22 mouse cellular contexts compared by ENCODE assay signal in genomic region chr10:78224136-78224535, GRCm38 (mm10). TPM values are rescaled to one million over a fixed set of nuclear protein-coding genes. Genes with fewer than 3 reads are reported as not detected.
DNase-seq lines count a peak whose midpoint lies in the region; ATAC-seq and TF ChIP-seq lines count a peak whose summit lies in the region.
"Had no signal": no experiment of that assay in that cellular context is flagged by ENCODE, and none has a peak within 500 bp of the region (broad histone marks: within the 10 kb centered on the region; RNA-seq: fewer than 3 reads in every experiment).

No protein-coding gene starts in this region.

- H3K9me3 ChIP-seq in CH12.LX (replicated peaks; ENCODE audit: low read length): no peaks in the 10 kb centered on the region
- H3K9me3 ChIP-seq in stomach, postnatal 0 days (ENCODE audit: control insufficient read depth, low read length): no peaks in the 10 kb centered on the region
- H3K9me3 ChIP-seq in intestine, postnatal 0 days (ENCODE audit: control insufficient read depth): no peaks in the 10 kb centered on the region
- H3K9me3 ChIP-seq: G1E had no signal

- whole genome bisulfite sequencing in stomach, postnatal 0 days: 72% methylated on average over 6 of the region's 6 CpGs
- 90% methylated on average over 6 of the region's 6 CpGs for WGBS in intestine, postnatal 0 days

- peak; percentile 48; the same call in 1 of the 2 replicates for TF ChIP-seq EP300 in CH12.LX (IDR thresholded peaks at IDR 0.05; ENCODE audit: low read length)
- TF ChIP-seq EP300 in stomach, postnatal 0 days (optimal IDR thresholded peaks at IDR 0.05): no peak

- H3K4me3 ChIP-seq in gastrocnemius, adult 2 months: no peak overlapping the region
- H3K4me3 ChIP-seq in layer of hippocampus, adult 2 months: no peak overlapping the region
- H3K4me3 ChIP-seq in CH12.LX (replicated peaks in 1 of 3; ENCODE audit: low read depth in 2 of 3, low read length in 2 of 3, poor library complexity in 1 of 3): no peak overlapping the region
- no peak overlapping the region for H3K4me3 ChIP-seq in stomach, postnatal 0 days (ENCODE audit: low read depth, low read length)
- no peak overlapping the region for H3K4me3 ChIP-seq in intestine, postnatal 0 days (ENCODE audit: low read depth, low read length)

- 0 out of 2 replicates have a peak overlapping the region, but pooled peaks have one; percentile 41 for H3K9ac ChIP-seq in CH12.LX (ENCODE audit: insufficient read depth, low read depth)
- H3K9ac ChIP-seq in stomach, postnatal 0 days (ENCODE audit: low read length): no peak overlapping the region
- no peak overlapping the region for H3K9ac ChIP-seq in intestine, postnatal 0 days (ENCODE audit: low read depth, low read length)

- peaks cover 34 to 88% of the 10 kb centered on the region in 2 experiments for H3K4me1 ChIP-seq in CH12.LX (ENCODE audit: control insufficient read depth in 1 of 2, insufficient read depth in 2 of 2)
- no peaks in the 10 kb centered on the region for H3K4me1 ChIP-seq in stomach, postnatal 0 days (replicated peaks; ENCODE audit: control insufficient read depth, insufficient read depth)
- no peaks in the 10 kb centered on the region; the same call in 1 of the 2 replicates for H3K4me1 ChIP-seq in intestine, postnatal 0 days (replicated peaks; ENCODE audit: control insufficient read depth, insufficient read depth, low read length)

- intact Hi-C loops in gastrocnemius, adult 2 months (cut with DNase I): no loop called here

- H3K27me3 ChIP-seq in CH12.LX (replicated peaks): no peaks in the 10 kb centered on the region
- no peaks in the 10 kb centered on the region for H3K27me3 ChIP-seq in stomach, postnatal 0 days (ENCODE audit: control insufficient read depth, insufficient read depth, low read length)
- H3K27me3 ChIP-seq in intestine, postnatal 0 days (replicated peaks; ENCODE audit: control insufficient read depth, insufficient read depth, low read length): no peaks in the 10 kb centered on the region
- H3K27me3 ChIP-seq: Patski had no signal

- no peak; the same call in 1 of the 2 replicates for TF ChIP-seq POLR2A in CH12.LX (IDR thresholded peaks at IDR 0.05; ENCODE audit: low read depth, low read length)

- H3K4me2 ChIP-seq in CH12.LX (ENCODE audit: insufficient read depth, low read depth, poor library complexity, severe bottlenecking): peak overlapping the region; percentile 52
- H3K4me2 ChIP-seq in stomach, postnatal 0 days (replicated peaks; ENCODE audit: low read depth): no peak overlapping the region
- no peak overlapping the region for H3K4me2 ChIP-seq in intestine, postnatal 0 days (replicated peaks; ENCODE audit: low read depth)

- H3K79me2 ChIP-seq in CH12.LX (replicated peaks; ENCODE audit: control insufficient read depth, extremely low read depth, insufficient read depth, poor library complexity, severe bottlenecking): no peaks in the 10 kb centered on the region

- H3K27ac ChIP-seq in gastrocnemius, adult 2 months: peak overlapping the region; percentile 80
- peak overlapping the region; percentile 76; the same call in 1 of the 2 replicates for H3K27ac ChIP-seq in layer of hippocampus, adult 2 months
- H3K27ac ChIP-seq in CH12.LX (ENCODE audit: insufficient read depth, low read depth): peak overlapping the region; percentile 86
- H3K27ac ChIP-seq in stomach, postnatal 0 days (replicated peaks): 0 out of 2 replicates have a peak overlapping the region, but pooled peaks have one; percentile 30
- H3K27ac ChIP-seq in intestine, postnatal 0 days (ENCODE audit: low read depth, low read length): no peak overlapping the region

- H3K36me3 ChIP-seq in CH12.LX (replicated peaks in 1 of 2; ENCODE audit: control insufficient read depth in 1 of 2, insufficient read depth in 1 of 2, low read length in 1 of 2): peaks cover 29 to 56% of the 10 kb centered on the region in 2 experiments
- H3K36me3 ChIP-seq in stomach, postnatal 0 days (ENCODE audit: control insufficient read depth, insufficient read depth, low read length): peaks cover 17% of the 10 kb centered on the region
- peaks cover 39% of the 10 kb centered on the region for H3K36me3 ChIP-seq in intestine, postnatal 0 days (ENCODE audit: control insufficient read depth, insufficient read depth)

- dilution Hi-C loops in CH12.LX (cut with MboI; ENCODE audit: extremely low pct_ligation_motif_present, extremely low pct_unique_long_range_greater_than_20kb, low sequenced_read_pairs): no loop called here

- in situ Hi-C loops in CH12.LX (cut with MboI; ENCODE audit: low pct_ligation_motif_present, low pct_unique_long_range_greater_than_20kb, low sequenced_read_pairs): loop anchor here (5.0 kb wide), 1 partner anchor 37 kb away; the partner anchor contains the start of gene Pwp2

- no peak for TF ChIP-seq CTCF in gastrocnemius, adult 2 months (IDR thresholded peaks at IDR 0.05)
- no peak for TF ChIP-seq CTCF in layer of hippocampus, adult 2 months (conservative IDR thresholded peaks at IDR 0.05)
- peak in 1 of 2 experiments; percentile 22; a peak in 1 of 4 replicates for TF ChIP-seq CTCF in CH12.LX (conservative IDR thresholded peaks at IDR 0.05 in 1 of 2, IDR thresholded peaks at IDR 0.05 in 1 of 2; ENCODE audit: low read depth in 2 of 2, low read length in 2 of 2)
- no peak for TF ChIP-seq CTCF in stomach, postnatal 0 days (IDR thresholded peaks at IDR 0.05; ENCODE audit: low read depth)
- no peak for TF ChIP-seq CTCF in intestine, postnatal 0 days (IDR thresholded peaks at IDR 0.05; ENCODE audit: low read depth)

- TF ChIP-seq RAD21 in CH12.LX (IDR thresholded peaks at IDR 0.05; ENCODE audit: low read depth, low read length): peak; percentile 27

- no peak for ATAC-seq in stomach, postnatal 0 days (ENCODE audit: low FRiP score, low TSS enrichment)
- ATAC-seq in intestine, postnatal 0 days: no peak
- ATAC-seq: activated CD4-positive, CD25-positive, alpha-beta regulatory T cell, adult 4 months; CD4-positive, CD25-positive, alpha-beta regulatory T cell, adult 4 months; Patski had no signal

- no peak for DNase-seq in gastrocnemius, adult 2 months
- DNase-seq in gastrocnemius, postnatal 25 days: no peak
- no peak for DNase-seq in layer of hippocampus, adult 2 months (ENCODE audit: low spot score in 2 of 2)
- DNase-seq in layer of hippocampus, adult 18-20 months (ENCODE audit: low spot score in 2 of 2): no peak
- peak; percentile 74 for DNase-seq in CH12.LX (ENCODE audit: extremely low read depth)
- no peak for DNase-seq in stomach, postnatal 0 days (ENCODE audit: low spot score)
- no peak for DNase-seq in frontal cortex, postnatal 14 days (ENCODE audit: low spot score in 2 of 2)
- DNase-seq: adrenal gland, adult 2 months; adrenal gland, adult 8-10 months; adrenal gland, postnatal 10 days; adrenal gland, postnatal 14 days; adrenal gland, postnatal 25 days; adrenal gland, postnatal 36 days; B cell, adult 2 months; cerebellum, adult 11 months; cerebellum, adult 11-12 months; cerebellum, adult 18-20 months had no signal

TF ChIP-seq in CH12.LX, 34 proteins besides CTCF, POLR2A, EP300 and RAD21 (continues in another document):
- no peak for TF ChIP-seq ZMIZ1 (IDR thresholded peaks at IDR 0.05; ENCODE audit: low read depth, low read length)
- TF ChIP-seq ETS1 (conservative IDR thresholded peaks at IDR 0.05; ENCODE audit: low read depth, low read length): peak; percentile 93
- TF ChIP-seq E2F4 (IDR thresholded peaks at IDR 0.05; ENCODE audit: insufficient replicate concordance, low read depth, low read length): no peak
- TF ChIP-seq MEF2A (IDR thresholded peaks at IDR 0.05; ENCODE audit: borderline replicate concordance, low read depth, low read length): peak; percentile 82
- TF ChIP-seq BHLHE40 (IDR thresholded peaks at IDR 0.05; ENCODE audit: low read depth, low read length): peak; percentile 98
- TF ChIP-seq ZC3H11A (IDR thresholded peaks at IDR 0.05; ENCODE audit: low read depth, low read length): no peak
- no peak for TF ChIP-seq USF2 (conservative IDR thresholded peaks at IDR 0.05; ENCODE audit: low read depth, low read length)
- peak; percentile 11; the same call in 1 of the 2 replicates for TF ChIP-seq MAFK (IDR thresholded peaks at IDR 0.05; ENCODE audit: insufficient replicate concordance, low read length)
- TF ChIP-seq ELF1 (IDR thresholded peaks at IDR 0.05; ENCODE audit: low read depth, low read length): 0 out of 2 replicates have a peak, but pooled peaks have one; percentile 15
- peak; percentile 98 for TF ChIP-seq MYC (IDR thresholded peaks at IDR 0.05; ENCODE audit: low read depth, low read length)
- 0 out of 2 replicates have a peak, but pooled peaks have one; percentile 49 for TF ChIP-seq TBP (conservative IDR thresholded peaks at IDR 0.05; ENCODE audit: low read depth, low read length)

RNA-seq across cellular contexts. Expression of gene Trappc10, which starts 20.3 kb away (rescaled TPM):
- 10 to 100 TPM; 37.9 to 40.1 TPM for total RNA-seq in gastrocnemius, adult 2 months (2021)
- 10 to 100 TPM; 31.0 to 32.9 TPM for total RNA-seq in gastrocnemius, postnatal 25 days (2021)
- total RNA-seq in layer of hippocampus, adult 2 months (2021): 10 to 100 TPM; 83.4 to 84.1 TPM
- 10 to 100 TPM; 81.2 to 86.4 TPM for total RNA-seq in layer of hippocampus, adult 18-20 months (2021)
- 22.1 and 23.4 TPM in 2 replicates for total RNA-seq in CH12.LX (2012; rRNA removed)
- total RNA-seq in CH12.LX (2014; rRNA removed): 24.7 and 26.5 TPM in 2 replicates
- 21.2 and 26.7 TPM in 2 replicates for polyA plus RNA-seq in CH12.LX (2012; ENCODE audit: insufficient read length, low read depth)
- 14.7 and 17.8 TPM in 2 replicates for polyA plus RNA-seq in stomach, postnatal 0 days (2015; fragmentation: Nextera tagmentation; extraction: Ambion mirVana)
- polyA plus RNA-seq in intestine, postnatal 0 days (2015; fragmentation: Nextera tagmentation; extraction: Ambion mirVana): 28.1 and 32.1 TPM in 2 replicates

RNA-seq across cellular contexts. Expression of gene Pwp2, which starts 39.2 kb away (rescaled TPM):
- 10 to 100 TPM; 10.7 to 11.0 TPM for total RNA-seq in gastrocnemius, adult 2 months (2021)
- total RNA-seq in gastrocnemius, postnatal 25 days (2021): 1 to 10 TPM; 7.6 to 8.3 TPM
- 10 to 100 TPM; 19.7 to 19.9 TPM for total RNA-seq in layer of hippocampus, adult 2 months (2021)
- 10 to 100 TPM; 19.7 to 20.5 TPM for total RNA-seq in layer of hippocampus, adult 18-20 months (2021)
- total RNA-seq in CH12.LX (2012; rRNA removed): 43.0 and 55.5 TPM in 2 replicates
- 48.6 and 49.9 TPM in 2 replicates for total RNA-seq in CH12.LX (2014; rRNA removed)
- 41.2 and 42.9 TPM in 2 replicates for polyA plus RNA-seq in CH12.LX (2012; ENCODE audit: insufficient read length, low read depth)
- 6.2 and 7.1 TPM in 2 replicates for polyA plus RNA-seq in stomach, postnatal 0 days (2015; fragmentation: Nextera tagmentation; extraction: Ambion mirVana)
- 4.2 TPM in 2 replicates for polyA plus RNA-seq in intestine, postnatal 0 days (2015; fragmentation: Nextera tagmentation; extraction: Ambion mirVana)

RNA-seq across cellular contexts. Expression of gene D10Jhu81e, which starts 54.6 kb away (rescaled TPM):
- 100 to 1,000 TPM; 231 to 289 TPM for total RNA-seq in gastrocnemius, adult 2 months (2021)
- 100 to 1,000 TPM; 225 to 235 TPM for total RNA-seq in gastrocnemius, postnatal 25 days (2021)
- total RNA-seq in layer of hippocampus, adult 2 months (2021): 100 to 1,000 TPM; 124 to 134 TPM
- total RNA-seq in layer of hippocampus, adult 18-20 months (2021): 100 to 1,000 TPM; 129 to 132 TPM
- total RNA-seq in CH12.LX (2012; rRNA removed) (43.9 and 45.7 TPM in 2 replicates), CH12.LX (2014; rRNA removed) (34.3 and 51.0 TPM in 2 replicates)
- polyA plus RNA-seq in CH12.LX (2012; ENCODE audit: insufficient read length, low read depth): 29.9 and 34.3 TPM in 2 replicates
- 28.4 and 33.9 TPM in 2 replicates for polyA plus RNA-seq in stomach, postnatal 0 days (2015; fragmentation: Nextera tagmentation; extraction: Ambion mirVana)
- 21.9 and 23.9 TPM in 2 replicates for polyA plus RNA-seq in intestine, postnatal 0 days (2015; fragmentation: Nextera tagmentation; extraction: Ambion mirVana)
